Mouse (Mus musculus) liver, adult 2 months (tissue): ENCODE measurements at regions not wholly inside any gene's neighbourhood (a gene's known extent, or its start where the extent isn't known, plus 50 kb on each side); places are given as distances from the start of the nearest gene placed in this dataset.

ENCODE experiments used
- CTCF ChIP-seq: fragments of 200-500 bp; IDR thresholded peaks from 2 replicates; pipeline ENCODE4 v1.5.1; 2011; ENCODE audit warnings: low read depth, low read length, control low read depth
- POLR2A ChIP-seq: fragments of 200-500 bp; IDR thresholded peaks from 2 replicates; pipeline ENCODE4 v1.6.1; 2011; ENCODE audit warnings: low read length, control low read depth; ENCODE audit not compliant: insufficient read depth; ENCODE audit errors: extremely low read depth

GRCm38 (mm10) chr3:99447813-99448212 lies 207.6 kb downstream of the Tbx15 start:
- TF ChIP-seq POLR2A (no peak), CTCF (no peak)
